Mouse (Mus musculus) embryonic facial prominence, embryonic 15.5 days (tissue): ENCODE data around the gene Tmem39a. TPM values are rescaled to one million over a fixed set of nuclear protein-coding genes. Genes with fewer than 3 reads are reported as not detected.

Experiments
- ATAC-seq: fragments of 200-750 bp; cut with Nextera tagmentation; 2 replicates; pipeline ENCODE4 v1.8.0; 2017; ENCODE audit warnings: low read depth, moderate TSS enrichment; ENCODE audit not compliant: insufficient number of reproducible peaks, low FRiP score, low TSS enrichment
- H3K27ac ChIP-seq: fragments of 300-500 bp; sonication (generic); replicated peaks from 2 replicates; pipeline ENCODE4 v1.5.1; 2015; ENCODE audit warnings: mild to moderate bottlenecking, inconsistent platforms
- H3K27me3 ChIP-seq: fragments of 300-500 bp; sonication (generic); 2 replicates; pipeline ENCODE4 v1.6.1; 2015; ENCODE audit warnings: inconsistent platforms
- H3K36me3 ChIP-seq: fragments of 300-500 bp; sonication (generic); 2 replicates; pipeline ENCODE4 v1.6.1; 2015; ENCODE audit warnings: mild to moderate bottlenecking, inconsistent platforms
- H3K4me1 ChIP-seq: fragments of 300-500 bp; sonication (generic); 2 replicates; pipeline ENCODE4 v1.6.1; 2015; ENCODE audit warnings: inconsistent platforms
- H3K4me2 ChIP-seq: fragments of 300-500 bp; sonication (generic); replicated peaks from 2 replicates; pipeline ENCODE4 v1.6.1; 2015; ENCODE audit warnings: mild to moderate bottlenecking, inconsistent platforms
- H3K4me3 ChIP-seq: fragments of 300-500 bp; sonication (generic); replicated peaks from 2 replicates; pipeline ENCODE4 v1.5.1; 2015; ENCODE audit warnings: mild to moderate bottlenecking, inconsistent platforms
- H3K9ac ChIP-seq: fragments of 300-500 bp; sonication (generic); 2 replicates; pipeline ENCODE4 v1.6.1; 2015; ENCODE audit warnings: inconsistent platforms
- H3K9me3 ChIP-seq: fragments of 300-500 bp; sonication (generic); replicated peaks from 2 replicates; pipeline ENCODE4 v1.6.1; 2016; ENCODE audit warnings: inconsistent platforms
- WGBS: fragments of 180-500 bp; shearing (Covaris S2); methylation state at CpG from one replicate; pipeline ENCODE4 v1.1.7; 2015; 5-methylcytosine and 5-hydroxymethylcytosine counted together
- polyA plus RNA-seq: library from polyadenylated mRNA; unstranded; fragments of >200 nt; fragmentation: Nextera tagmentation; extraction: Ambion mirVana; gene quantifications from 2 replicates; pipeline ENCODE4 v1.2.1, GENCODE M21; 2015

Tmem39a gene
- polyA plus RNA-seq, 1 experiment from 2014 or later: 138 TPM

- Histone ChIP-seq H3K27me3 (no peaks in the 10 kb centered on the region), H3K4me2 (no peak overlapping the region), H3K9me3 (no peaks in the 10 kb centered on the region), H3K4me1 (no peaks in the 10 kb centered on the region), H3K27ac (no peak overlapping the region), H3K4me3 (no peak overlapping the region), H3K36me3 (peaks cover 60% of the 10 kb centered on the region), H3K9ac (no peak overlapping the region)
- no peak for ATAC-seq
- 75% methylated on average over 3 of the region's 3 CpGs for WGBS
These were observed 33.0 kb downstream of the Tmem39a start for GRCm38 (mm10) chr16:38591506-38591905.

- no peaks in the 10 kb centered on the region for H3K27me3 ChIP-seq
- WGBS: 82% methylated on average over 12 of the region's 12 CpGs
- no peak for ATAC-seq
- no peak overlapping the region for H3K4me2 ChIP-seq
- H3K9me3 ChIP-seq: no peaks in the 10 kb centered on the region
- no peaks in the 10 kb centered on the region for H3K4me1 ChIP-seq
- no peak overlapping the region for H3K27ac ChIP-seq
- H3K36me3 ChIP-seq: peaks cover 54% of the 10 kb centered on the region
- H3K9ac ChIP-seq: no peak overlapping the region
- no peak overlapping the region for H3K4me3 ChIP-seq
These were observed 33.7 kb downstream of the Tmem39a start for GRCm38 (mm10) chr16:38592026-38592678.

DNA sequence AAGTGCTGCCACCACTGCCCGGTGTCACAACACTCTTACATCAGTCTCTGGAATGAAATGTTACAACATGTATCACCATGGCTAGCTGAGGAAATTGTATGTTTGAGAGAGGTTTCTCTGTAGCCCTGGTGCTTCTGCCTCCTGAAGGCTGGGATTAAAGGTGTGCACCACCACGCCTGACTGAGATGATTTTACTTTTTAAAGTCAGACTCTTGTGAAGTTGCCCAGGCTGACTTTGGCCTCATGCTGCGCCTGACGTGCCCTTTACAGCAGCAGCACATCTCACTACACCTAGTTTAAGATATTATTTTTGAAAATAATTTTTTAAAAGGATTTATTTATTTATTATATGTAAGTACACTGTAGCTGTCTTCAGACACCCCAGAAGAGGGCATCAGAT is 34.4 kb downstream of the Tmem39a start:
- peaks cover 46% of the 10 kb centered on the region for H3K36me3 ChIP-seq
- WGBS: 95% methylated on average over 4 of the region's 4 CpGs

GRCm38 (mm10) chr16:38594435-38594834 is 35.9 kb downstream of the Tmem39a start:
- Histone ChIP-seq H3K27me3 (no peaks in the 10 kb centered on the region), H3K27ac (no peak overlapping the region), H3K4me3 (no peak overlapping the region), H3K9me3 (no peaks in the 10 kb centered on the region), H3K4me2 (no peak overlapping the region), H3K4me1 (no peaks in the 10 kb centered on the region), H3K36me3 (peaks cover 32% of the 10 kb centered on the region), H3K9ac (no peak overlapping the region)
- ATAC-seq: no peak
- WGBS: 81% methylated on average over 1 of the region's 1 CpGs

More for the DNA sequence above, 34.4 kb downstream of the Tmem39a start:
- Histone ChIP-seq H3K9ac (no peak overlapping the region), H3K27me3 (no peaks in the 10 kb centered on the region), H3K27ac (no peak overlapping the region), H3K9me3 (no peaks in the 10 kb centered on the region), H3K4me1 (no peaks in the 10 kb centered on the region), H3K4me3 (no peak overlapping the region), H3K4me2 (no peak overlapping the region)
- no peak for ATAC-seq

DNA sequence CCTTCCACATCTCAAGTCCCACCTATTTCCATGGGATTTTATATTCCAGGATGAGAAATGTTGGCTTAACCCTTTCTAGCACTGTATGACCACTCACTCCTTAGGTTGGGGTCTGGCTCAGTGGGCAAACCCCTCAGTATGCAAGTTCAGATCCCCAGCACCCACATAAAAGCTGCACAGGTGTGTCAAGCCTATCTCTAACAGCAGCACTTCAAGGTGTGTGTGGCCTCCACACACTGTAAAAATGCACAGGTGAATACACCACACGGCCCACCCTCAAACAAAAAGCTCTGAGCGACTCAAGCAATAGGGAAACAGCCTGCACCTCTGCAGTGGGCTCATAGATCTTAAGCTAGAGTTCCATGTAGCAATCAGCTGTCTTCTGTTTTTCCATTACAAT is 37.6 kb downstream of the Tmem39a start:
- no peak overlapping the region for H3K4me2 ChIP-seq
- H3K36me3 ChIP-seq: peaks cover 25% of the 10 kb centered on the region
- no peak overlapping the region for H3K9ac ChIP-seq
- H3K4me3 ChIP-seq: no peak overlapping the region
- no peaks in the 10 kb centered on the region for H3K4me1 ChIP-seq
- H3K27me3 ChIP-seq: no peaks in the 10 kb centered on the region
- ATAC-seq: no peak
- no peaks in the 10 kb centered on the region for H3K9me3 ChIP-seq
- WGBS: 91% methylated on average over 2 of the region's 2 CpGs
- H3K27ac ChIP-seq: no peak overlapping the region

GRCm38 (mm10) chr16:38596651-38597050 is 38.2 kb downstream of the Tmem39a start:
- H3K4me2 ChIP-seq: no peak overlapping the region
- H3K4me3 ChIP-seq: no peak overlapping the region
- no peaks in the 10 kb centered on the region for H3K27me3 ChIP-seq
- H3K36me3 ChIP-seq: peaks cover 25% of the 10 kb centered on the region
- no peak for ATAC-seq
- H3K9me3 ChIP-seq: no peaks in the 10 kb centered on the region
- no peaks in the 10 kb centered on the region for H3K4me1 ChIP-seq
- no peak overlapping the region for H3K27ac ChIP-seq
- 94% methylated on average over 2 of the region's 2 CpGs for WGBS
- H3K9ac ChIP-seq: no peak overlapping the region

GRCm38 (mm10) chr16:38598986-38599680 is 40.6 kb downstream of the Tmem39a start:
- H3K36me3 ChIP-seq: peaks cover 27% of the 10 kb centered on the region; the same call in 1 of the 2 replicates
- H3K9me3 ChIP-seq: no peaks in the 10 kb centered on the region
- H3K9ac ChIP-seq: no peak overlapping the region
- H3K4me1 ChIP-seq: no peaks in the 10 kb centered on the region
- no peak for ATAC-seq
- no peaks in the 10 kb centered on the region for H3K27me3 ChIP-seq
- no peak overlapping the region for H3K4me2 ChIP-seq
- no peak overlapping the region for H3K27ac ChIP-seq
- H3K4me3 ChIP-seq: no peak overlapping the region
- 65% methylated on average over 11 of the region's 11 CpGs for WGBS

DNA sequence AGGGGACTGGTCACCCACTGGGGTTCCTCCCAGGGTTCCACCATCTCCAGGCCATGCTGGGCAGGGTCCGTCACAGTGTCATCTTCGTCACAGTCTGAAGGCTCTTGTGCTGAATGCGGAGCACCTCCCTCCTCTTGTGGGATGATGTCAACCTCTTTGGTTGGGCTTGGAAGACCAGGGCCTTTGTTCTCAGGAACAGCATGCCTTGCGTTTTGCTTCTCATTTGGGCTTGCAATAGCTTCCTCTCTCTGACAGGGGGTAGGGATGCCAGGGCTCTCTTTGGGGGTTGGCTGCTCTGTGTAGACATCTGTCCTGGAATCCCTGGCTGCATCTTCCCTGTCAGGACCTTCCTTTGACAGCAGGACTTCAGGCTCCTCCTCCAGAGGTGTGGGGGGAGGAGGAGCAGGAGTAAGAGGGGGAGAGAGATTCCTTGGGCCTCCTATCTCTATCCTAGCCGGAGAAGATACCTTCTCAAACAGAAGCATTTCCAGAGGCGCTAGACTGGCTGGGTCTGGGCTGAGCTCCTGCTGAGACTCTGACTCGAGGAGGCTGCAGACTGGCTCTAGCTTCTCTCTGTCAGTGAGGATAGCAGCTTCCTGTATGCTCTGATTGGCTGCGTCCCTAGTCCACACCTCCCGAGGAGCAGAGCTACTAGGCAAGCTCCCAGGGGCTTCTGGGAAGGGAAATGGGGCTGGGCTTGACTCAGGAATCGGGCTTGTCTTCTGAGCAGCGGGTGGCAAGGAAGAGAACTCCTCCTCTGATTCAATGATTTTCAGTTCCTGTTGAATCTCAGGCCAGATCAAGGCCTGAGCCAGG is 44.7 kb downstream of the Tmem39a start:
- no peak for ATAC-seq
- no peaks in the 10 kb centered on the region for H3K4me1 ChIP-seq
- no peaks in the 10 kb centered on the region for H3K27me3 ChIP-seq
- H3K27ac ChIP-seq: no peak overlapping the region
- no peak overlapping the region for H3K4me2 ChIP-seq
- H3K4me3 ChIP-seq: no peak overlapping the region
- no peak overlapping the region for H3K9ac ChIP-seq
- 54% methylated on average over 11 of the region's 11 CpGs for WGBS
- H3K36me3 ChIP-seq: peaks cover 50% of the 10 kb centered on the region
- no peaks in the 10 kb centered on the region for H3K9me3 ChIP-seq

DNA sequence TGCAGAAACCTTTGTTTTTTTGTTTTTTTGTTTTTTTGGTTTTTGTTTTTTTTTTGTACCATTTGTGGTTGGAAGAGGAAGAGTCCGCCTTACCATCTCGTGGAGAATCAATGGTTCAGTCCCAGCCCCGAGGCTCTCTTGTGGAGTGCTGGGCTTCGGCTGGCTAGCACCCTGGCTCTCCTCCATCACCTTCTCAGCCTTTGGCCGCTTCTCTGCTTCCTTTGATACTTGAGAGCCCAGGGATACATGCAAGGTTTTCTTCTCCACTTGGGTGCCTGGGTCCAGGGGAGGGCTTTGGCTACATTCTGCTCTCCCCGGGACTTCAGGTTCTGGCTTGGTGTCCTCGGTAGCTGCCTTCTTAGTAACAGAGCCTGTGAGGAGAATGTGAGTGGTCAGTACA is 48.0 kb downstream of the Tmem39a start:
- WGBS: 86% methylated on average over 7 of the region's 7 CpGs
- H3K27ac ChIP-seq: no peak overlapping the region
- no peaks in the 10 kb centered on the region for H3K4me1 ChIP-seq
- no peak overlapping the region for H3K4me2 ChIP-seq
- H3K9ac ChIP-seq: no peak overlapping the region
- H3K9me3 ChIP-seq: no peaks in the 10 kb centered on the region
- no peaks in the 10 kb centered on the region for H3K27me3 ChIP-seq
- peaks cover 76% of the 10 kb centered on the region for H3K36me3 ChIP-seq
- ATAC-seq: no peak
- no peak overlapping the region for H3K4me3 ChIP-seq

- Histone ChIP-seq H3K27ac (no peak overlapping the region), H3K4me3 (no peak overlapping the region), H3K9ac (no peak overlapping the region), H3K4me1 (no peaks in the 10 kb centered on the region), H3K4me2 (no peak overlapping the region), H3K27me3 (no peaks in the 10 kb centered on the region), H3K36me3 (peaks cover 60% of the 10 kb centered on the region), H3K9me3 (no peaks in the 10 kb centered on the region)
- 74% methylated on average over 12 of the region's 12 CpGs for WGBS
- no peak for ATAC-seq
These were observed 50.2 kb downstream of the Tmem39a start for GRCm38 (mm10) chr16:38608687-38609086.

- Histone ChIP-seq H3K36me3 (peaks cover 60% of the 10 kb centered on the region), H3K27ac (no peak overlapping the region)
These were observed 50.6 kb downstream of the Tmem39a start for GRCm38 (mm10) chr16:38609092-38609491.

More at GRCm38 (mm10) chr16:38609092-38609491, 50.6 kb downstream of the Tmem39a start:
- H3K4me2 ChIP-seq: no peak overlapping the region
- H3K4me3 ChIP-seq: no peak overlapping the region
- no peaks in the 10 kb centered on the region for H3K27me3 ChIP-seq
- H3K4me1 ChIP-seq: no peaks in the 10 kb centered on the region
- H3K9me3 ChIP-seq: no peaks in the 10 kb centered on the region
- ATAC-seq: no peak
- no peak overlapping the region for H3K9ac ChIP-seq
- 63% methylated on average over 18 of the region's 18 CpGs for whole genome bisulfite sequencing
